Mouse (Mus musculus) bone marrow macrophage, adult 2 months (primary cell): ENCODE measurements at regions not wholly inside any gene's neighbourhood (a gene's known extent, or its start where the extent isn't known, plus 50 kb on each side); places are given as distances from the start of the nearest gene placed in this dataset.

ENCODE experiments used
- CTCF ChIP-seq: IDR thresholded peaks from 2 replicates; pipeline ENCODE4 v1.5.1; 2012; ENCODE audit warnings: low read depth, mild to moderate bottlenecking, low read length, moderate library complexity
- POLR2A ChIP-seq: IDR thresholded peaks from 2 replicates; pipeline ENCODE4 v1.6.1; 2012; ENCODE audit warnings: mild to moderate bottlenecking, low read depth, low read length, borderline replicate concordance

GRCm38 (mm10) chr2:146581220-146581619 lies 69.1 kb upstream of the Ralgapa2 start:
- TF ChIP-seq CTCF, result no peak
- no peak for TF ChIP-seq POLR2A
